Mouse (Mus musculus): ENCODE results near the gene Aen. TPM values are rescaled to one million over a fixed set of nuclear protein-coding genes. Genes with fewer than 3 reads are reported as not detected.
A peak's percentile ranks its signal among the peaks of the same experiment; 100 is the strongest.

The Aen gene
- polyA plus RNA-seq, 1 experiment from 2014 or later = 38.1 TPM

GRCm38 (mm10) chr7:78883726-78884060 is 12.0 kb upstream of the Aen start:
- Histone ChIP-seq H3K27ac (replicated peaks; ENCODE audit: low read depth, low read length) (no peak overlapping the region), H3K4me1 (ENCODE audit: control insufficient read depth, insufficient read depth, low read length) (peaks cover 5% of the 10 kb centered on the region; the same call in 1 of the 2 replicates), H3K9ac (replicated peaks; ENCODE audit: low read length) (no peak overlapping the region), H3K9me3 (replicated peaks; ENCODE audit: control insufficient read depth, low read length) (no peaks in the 10 kb centered on the region), H3K4me3 (ENCODE audit: low read depth, low read length) (peak overlapping the region; percentile 29), H3K27me3 (ENCODE audit: control insufficient read depth, insufficient read depth, low read length) (peaks cover 17% of the 10 kb centered on the region), H3K36me3 (replicated peaks; ENCODE audit: control insufficient read depth, insufficient read depth, low read depth, low read length) (no peaks in the 10 kb centered on the region), H3K4me2 (ENCODE audit: low read depth, low read length) (no peak overlapping the region)
- ATAC-seq (replicated peaks; ENCODE audit: insufficient number of reproducible peaks, low FRiP score, low TSS enrichment, low read depth) = no peak
- peak; percentile 13 for DNase-seq (ENCODE audit: low spot score)
- 14% methylated on average over 8 of the region's 8 CpGs for WGBS

- Histone ChIP-seq H3K9ac (replicated peaks; ENCODE audit: low read length) (no peak overlapping the region), H3K36me3 (replicated peaks; ENCODE audit: control insufficient read depth, insufficient read depth, low read depth, low read length) (no peaks in the 10 kb centered on the region), H3K9me3 (replicated peaks; ENCODE audit: control insufficient read depth, low read length) (no peaks in the 10 kb centered on the region), H3K4me2 (ENCODE audit: low read depth, low read length) (no peak overlapping the region; the same call in 1 of the 2 replicates), H3K4me3 (ENCODE audit: low read depth, low read length) (no peak overlapping the region), H3K27ac (replicated peaks; ENCODE audit: low read depth, low read length) (no peak overlapping the region), H3K4me1 (ENCODE audit: control insufficient read depth, insufficient read depth, low read length) (peaks cover 5% of the 10 kb centered on the region; the same call in 1 of the 2 replicates), H3K27me3 (ENCODE audit: control insufficient read depth, insufficient read depth, low read length) (peaks cover 17% of the 10 kb centered on the region)
- DNase-seq (ENCODE audit: low spot score) (peak; percentile 78), ATAC-seq (replicated peaks; ENCODE audit: insufficient number of reproducible peaks, low FRiP score, low TSS enrichment, low read depth) (no peak)
- 8% methylated on average over 6 of the region's 6 CpGs for WGBS
Measured at GRCm38 (mm10) chr7:78884139-78884538, 11.5 kb upstream of the Aen start.

- Histone ChIP-seq H3K9me3 (replicated peaks; ENCODE audit: control insufficient read depth, low read length) (no peaks in the 10 kb centered on the region), H3K27me3 (ENCODE audit: control insufficient read depth, insufficient read depth, low read length) (peaks cover 17% of the 10 kb centered on the region), H3K27ac (replicated peaks; ENCODE audit: low read depth, low read length) (no peak overlapping the region), H3K36me3 (replicated peaks; ENCODE audit: control insufficient read depth, insufficient read depth, low read depth, low read length) (no peaks in the 10 kb centered on the region), H3K4me3 (ENCODE audit: low read depth, low read length) (no peak overlapping the region), H3K4me1 (ENCODE audit: control insufficient read depth, insufficient read depth, low read length) (peaks cover 5% of the 10 kb centered on the region; the same call in 1 of the 2 replicates), H3K4me2 (ENCODE audit: low read depth, low read length) (no peak overlapping the region), H3K9ac (replicated peaks; ENCODE audit: low read length) (no peak overlapping the region)
- ATAC-seq (replicated peaks; ENCODE audit: insufficient number of reproducible peaks, low FRiP score, low TSS enrichment, low read depth) (no peak), DNase-seq (ENCODE audit: low spot score) (no peak)
- WGBS = 75% methylated on average over 5 of the region's 5 CpGs
Measured at GRCm38 (mm10) chr7:78885404-78885803, 10.2 kb upstream of the Aen start.

- Histone ChIP-seq H3K27me3 (ENCODE audit: control insufficient read depth, insufficient read depth, low read length) (peaks cover 17% of the 10 kb centered on the region), H3K4me1 (ENCODE audit: control insufficient read depth, insufficient read depth, low read length) (peaks cover 5% of the 10 kb centered on the region; the same call in 1 of the 2 replicates), H3K36me3 (replicated peaks; ENCODE audit: control insufficient read depth, insufficient read depth, low read depth, low read length) (no peaks in the 10 kb centered on the region), H3K4me3 (ENCODE audit: low read depth, low read length) (no peak overlapping the region), H3K9ac (replicated peaks; ENCODE audit: low read length) (no peak overlapping the region), H3K27ac (replicated peaks; ENCODE audit: low read depth, low read length) (no peak overlapping the region), H3K9me3 (replicated peaks; ENCODE audit: control insufficient read depth, low read length) (no peaks in the 10 kb centered on the region), H3K4me2 (ENCODE audit: low read depth, low read length) (no peak overlapping the region)
- no peak for ATAC-seq (replicated peaks; ENCODE audit: insufficient number of reproducible peaks, low FRiP score, low TSS enrichment, low read depth)
- 71% methylated on average over 4 of the region's 4 CpGs for WGBS
- DNase-seq (ENCODE audit: low spot score) = no peak
Measured at GRCm38 (mm10) chr7:78886496-78886895, 9.2 kb upstream of the Aen start.

- Histone ChIP-seq H3K4me1 (ENCODE audit: control insufficient read depth, insufficient read depth, low read length) (peaks cover 4% of the 10 kb centered on the region; the same call in 1 of the 2 replicates), H3K36me3 (replicated peaks; ENCODE audit: control insufficient read depth, insufficient read depth, low read depth, low read length) (no peaks in the 10 kb centered on the region), H3K27me3 (ENCODE audit: control insufficient read depth, insufficient read depth, low read length) (peaks cover 16% of the 10 kb centered on the region), H3K4me2 (ENCODE audit: low read depth, low read length) (no peak overlapping the region), H3K9me3 (replicated peaks; ENCODE audit: control insufficient read depth, low read length) (no peaks in the 10 kb centered on the region), H3K4me3 (ENCODE audit: low read depth, low read length) (no peak overlapping the region), H3K27ac (replicated peaks; ENCODE audit: low read depth, low read length) (no peak overlapping the region), H3K9ac (replicated peaks; ENCODE audit: low read length) (no peak overlapping the region)
- ATAC-seq (replicated peaks; ENCODE audit: insufficient number of reproducible peaks, low FRiP score, low TSS enrichment, low read depth) = no peak
- WGBS = 31% methylated on average over 9 of the region's 9 CpGs
- DNase-seq (ENCODE audit: low spot score) = peak; percentile 28
Measured at GRCm38 (mm10) chr7:78887431-78887842, 8.2 kb upstream of the Aen start.

GRCm38 (mm10) chr7:78890641-78891040 is 5.0 kb upstream of the Aen start:
- H3K9me3 ChIP-seq (replicated peaks; ENCODE audit: control insufficient read depth, low read length) = no peaks in the 10 kb centered on the region
- peak; percentile 92 for DNase-seq (ENCODE audit: low spot score)
- H3K9ac ChIP-seq (replicated peaks; ENCODE audit: low read length) = no peak overlapping the region
- no peak overlapping the region for H3K27ac ChIP-seq (replicated peaks; ENCODE audit: low read depth, low read length)
- ATAC-seq (replicated peaks; ENCODE audit: insufficient number of reproducible peaks, low FRiP score, low TSS enrichment, low read depth) = no peak
- no peak overlapping the region for H3K4me2 ChIP-seq (ENCODE audit: low read depth, low read length)
- whole genome bisulfite sequencing = 3% methylated on average over 16 of the region's 16 CpGs
- H3K4me1 ChIP-seq (ENCODE audit: control insufficient read depth, insufficient read depth, low read length) = no peaks in the 10 kb centered on the region
- H3K36me3 ChIP-seq (replicated peaks; ENCODE audit: control insufficient read depth, insufficient read depth, low read depth, low read length) = no peaks in the 10 kb centered on the region
- H3K4me3 ChIP-seq (ENCODE audit: low read depth, low read length) = no peak overlapping the region
- no peaks in the 10 kb centered on the region for H3K27me3 ChIP-seq (ENCODE audit: control insufficient read depth, insufficient read depth, low read length)

- no peaks in the 10 kb centered on the region for H3K9me3 ChIP-seq (replicated peaks; ENCODE audit: control insufficient read depth, low read length)
- no peaks in the 10 kb centered on the region for H3K36me3 ChIP-seq (replicated peaks; ENCODE audit: control insufficient read depth, insufficient read depth, low read depth, low read length)
- H3K9ac ChIP-seq (replicated peaks; ENCODE audit: low read length) = no peak overlapping the region
- no peak overlapping the region for H3K27ac ChIP-seq (replicated peaks; ENCODE audit: low read depth, low read length)
- no peak overlapping the region for H3K4me3 ChIP-seq (ENCODE audit: low read depth, low read length)
- no peak for DNase-seq (ENCODE audit: low spot score)
- WGBS = 87% methylated on average over 10 of the region's 10 CpGs
- no peaks in the 10 kb centered on the region for H3K27me3 ChIP-seq (ENCODE audit: control insufficient read depth, insufficient read depth, low read length)
- no peak for ATAC-seq (replicated peaks; ENCODE audit: insufficient number of reproducible peaks, low FRiP score, low TSS enrichment, low read depth)
- H3K4me2 ChIP-seq (ENCODE audit: low read depth, low read length) = no peak overlapping the region
- no peaks in the 10 kb centered on the region for H3K4me1 ChIP-seq (ENCODE audit: control insufficient read depth, insufficient read depth, low read length)
Measured at GRCm38 (mm10) chr7:78893917-78894316, 1.7 kb upstream of the Aen start.

- peak overlapping the region; percentile 84 for H3K4me3 ChIP-seq (ENCODE audit: low read depth, low read length)
- H3K9ac ChIP-seq (replicated peaks; ENCODE audit: low read length) = no peak overlapping the region
- DNase-seq (ENCODE audit: low spot score) (no peak), ATAC-seq (replicated peaks; ENCODE audit: insufficient number of reproducible peaks, low FRiP score, low TSS enrichment, low read depth) (no peak)
- WGBS = 57% methylated on average over 13 of the region's 13 CpGs
- H3K4me1 ChIP-seq (ENCODE audit: control insufficient read depth, insufficient read depth, low read length) = no peaks in the 10 kb centered on the region
- no peaks in the 10 kb centered on the region for H3K27me3 ChIP-seq (ENCODE audit: control insufficient read depth, insufficient read depth, low read length)
- H3K9me3 ChIP-seq (replicated peaks; ENCODE audit: control insufficient read depth, low read length) = no peaks in the 10 kb centered on the region
- H3K27ac ChIP-seq (replicated peaks; ENCODE audit: low read depth, low read length) = no peak overlapping the region
- no peaks in the 10 kb centered on the region for H3K36me3 ChIP-seq (replicated peaks; ENCODE audit: control insufficient read depth, insufficient read depth, low read depth, low read length)
- H3K4me2 ChIP-seq (ENCODE audit: low read depth, low read length) = peak overlapping the region; percentile 21; the same call in 1 of the 2 replicates
Measured at GRCm38 (mm10) chr7:78895021-78895652, 517 bp upstream of the Aen start.

Measured in embryonic facial prominence, embryonic 11.5 days (tissue).